Mouse (Mus musculus): Measurements from ENCODE around the gene Rnf32. TPM values are rescaled to one million over a fixed set of nuclear protein-coding genes. Genes with fewer than 3 reads are reported as not detected.

Rnf32 gene
- polyA plus RNA-seq, 1 experiment from 2014 or later = 18.7 TPM

DNA sequence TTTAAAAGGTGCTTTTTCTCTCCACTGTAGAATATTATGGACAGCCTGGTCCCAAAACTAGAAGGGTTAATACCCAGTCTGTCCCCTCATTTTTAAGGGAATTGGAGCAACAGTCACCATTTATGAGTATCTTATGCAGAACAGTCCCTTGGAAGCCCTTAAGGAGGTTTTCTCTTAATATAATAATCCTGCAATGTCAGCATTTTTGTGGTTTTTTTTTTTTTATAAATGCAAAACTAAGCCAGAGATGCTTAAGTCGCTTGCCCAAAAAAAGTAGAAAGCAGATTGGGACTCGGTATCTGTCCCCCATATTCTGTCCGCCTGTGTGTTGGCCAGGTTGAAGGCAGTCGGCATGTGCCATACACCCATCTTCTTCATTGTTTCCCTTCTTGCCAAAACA lies 1.4 kb downstream of the Rnf32 start:
- Histone ChIP-seq H3K36me3 (ENCODE audit: control insufficient read depth, insufficient read depth, low read length) (no peaks in the 10 kb centered on the region), H3K9ac (replicated peaks; ENCODE audit: low read depth, low read length) (no peak overlapping the region), H3K4me2 (ENCODE audit: low read depth, low read length) (no peak overlapping the region), H3K4me3 (ENCODE audit: low read depth, low read length) (no peak overlapping the region), H3K9me3 (ENCODE audit: control insufficient read depth, low read length) (no peaks in the 10 kb centered on the region), H3K27ac (ENCODE audit: low read depth, low read length) (no peak overlapping the region), H3K4me1 (ENCODE audit: control insufficient read depth, insufficient read depth, low read length) (0 out of 2 replicates have a peak, but pooled peaks cover 4% of the 10 kb centered on the region), H3K27me3 (ENCODE audit: control insufficient read depth, insufficient read depth, low read length) (no peaks in the 10 kb centered on the region)
- no peak for ATAC-seq (ENCODE audit: low read depth)
- 97% methylated on average over 4 of the region's 4 CpGs for WGBS

DNA sequence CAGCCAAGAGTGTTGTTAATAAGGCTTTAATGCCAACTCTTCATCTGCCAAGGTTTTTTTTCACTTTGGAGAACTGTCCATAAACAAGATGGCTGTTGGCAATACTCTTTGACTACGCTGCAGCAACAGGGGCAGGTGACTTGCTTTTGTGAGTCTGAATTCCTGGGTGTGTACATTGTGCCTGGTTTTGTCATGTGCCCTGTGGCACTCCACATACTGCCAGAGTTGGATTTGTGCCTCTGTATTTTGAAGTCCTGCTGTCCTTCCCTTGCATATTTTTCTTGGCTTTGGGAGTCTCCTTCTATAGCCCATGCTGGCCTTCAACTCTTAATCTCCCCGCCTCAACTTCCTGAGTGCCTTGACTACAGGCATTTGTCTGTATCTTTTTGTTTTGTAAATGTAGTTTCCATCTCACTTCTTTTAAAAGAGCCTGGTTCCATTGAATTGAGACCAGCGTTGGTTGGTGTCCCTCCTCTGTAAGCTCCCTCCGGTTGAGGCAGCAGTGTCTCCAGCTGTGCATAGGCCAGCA lies 3.2 kb downstream of the Rnf32 start:
- H3K4me1 ChIP-seq (ENCODE audit: control insufficient read depth, insufficient read depth, low read length) = 0 out of 2 replicates have a peak, but pooled peaks cover 4% of the 10 kb centered on the region
- H3K27me3 ChIP-seq (ENCODE audit: control insufficient read depth, insufficient read depth, low read length) = no peaks in the 10 kb centered on the region
- no peak for ATAC-seq (ENCODE audit: low read depth)
- H3K4me2 ChIP-seq (ENCODE audit: low read depth, low read length) = no peak overlapping the region
- no peak overlapping the region for H3K4me3 ChIP-seq (ENCODE audit: low read depth, low read length)
- H3K27ac ChIP-seq (ENCODE audit: low read depth, low read length) = no peak overlapping the region
- H3K36me3 ChIP-seq (ENCODE audit: control insufficient read depth, insufficient read depth, low read length) = 0 out of 2 replicates have a peak, but pooled peaks cover 3% of the 10 kb centered on the region
- no peaks in the 10 kb centered on the region for H3K9me3 ChIP-seq (ENCODE audit: control insufficient read depth, low read length)
- WGBS = 68% methylated on average over 4 of the region's 4 CpGs
- no peak overlapping the region for H3K9ac ChIP-seq (replicated peaks; ENCODE audit: low read depth, low read length)

DNA sequence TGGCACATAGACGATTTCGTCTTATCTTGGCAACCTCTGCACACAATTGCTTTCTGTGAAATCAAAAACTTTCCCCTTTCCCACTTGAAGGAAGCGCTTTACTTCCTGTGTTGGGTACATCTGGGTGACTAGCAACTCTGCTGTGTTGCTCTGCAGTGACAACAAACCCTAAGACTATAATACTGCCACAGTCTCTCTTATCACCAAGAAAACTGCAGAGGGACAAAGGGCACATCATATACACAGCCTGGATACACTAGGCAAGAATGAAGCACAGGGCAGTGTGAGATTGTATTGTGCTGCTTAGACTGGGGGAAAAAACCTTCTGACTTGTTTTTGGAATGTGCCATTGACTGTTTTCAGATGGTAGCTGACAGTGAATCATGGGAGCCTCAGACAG lies 4.1 kb downstream of the Rnf32 start:
- H3K4me3 ChIP-seq (ENCODE audit: low read depth, low read length) = no peak overlapping the region
- 0 out of 2 replicates have a peak, but pooled peaks cover 3% of the 10 kb centered on the region for H3K36me3 ChIP-seq (ENCODE audit: control insufficient read depth, insufficient read depth, low read length)
- H3K4me1 ChIP-seq (ENCODE audit: control insufficient read depth, insufficient read depth, low read length) = 0 out of 2 replicates have a peak, but pooled peaks cover 4% of the 10 kb centered on the region
- H3K27me3 ChIP-seq (ENCODE audit: control insufficient read depth, insufficient read depth, low read length) = no peaks in the 10 kb centered on the region
- ATAC-seq (ENCODE audit: low read depth) = no peak
- H3K27ac ChIP-seq (ENCODE audit: low read depth, low read length) = no peak overlapping the region
- WGBS = 91% methylated on average over 3 of the region's 3 CpGs
- H3K9ac ChIP-seq (replicated peaks; ENCODE audit: low read depth, low read length) = no peak overlapping the region
- no peak overlapping the region for H3K4me2 ChIP-seq (ENCODE audit: low read depth, low read length)
- H3K9me3 ChIP-seq (ENCODE audit: control insufficient read depth, low read length) = no peaks in the 10 kb centered on the region

DNA sequence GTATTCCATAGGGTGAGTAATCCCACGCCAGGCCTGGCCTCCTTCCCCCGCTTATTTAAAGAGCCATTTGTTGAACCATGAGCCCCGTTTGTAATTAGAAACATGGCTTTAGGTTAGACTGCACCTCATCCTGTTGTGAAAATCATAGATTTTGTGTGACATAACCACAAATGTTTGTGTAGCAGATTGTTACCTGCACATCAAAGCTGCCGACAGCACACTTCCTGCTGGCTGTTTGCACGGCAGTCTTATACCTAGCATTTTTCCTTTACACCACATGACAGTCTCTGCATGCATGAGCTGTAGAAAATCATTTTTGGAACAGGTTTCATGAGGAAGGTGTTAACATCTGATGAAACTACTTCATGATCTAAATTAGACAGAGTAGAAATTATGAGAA lies 9.9 kb downstream of the Rnf32 start:
- H3K9me3 ChIP-seq (ENCODE audit: control insufficient read depth, low read length) = no peaks in the 10 kb centered on the region
- H3K9ac ChIP-seq (replicated peaks; ENCODE audit: low read depth, low read length) = no peak overlapping the region
- no peaks in the 10 kb centered on the region for H3K4me1 ChIP-seq (ENCODE audit: control insufficient read depth, insufficient read depth, low read length)
- H3K4me3 ChIP-seq (ENCODE audit: low read depth, low read length) = no peak overlapping the region
- no peak for ATAC-seq (ENCODE audit: low read depth)
- WGBS = 84% methylated on average over 5 of the region's 5 CpGs
- 0 out of 2 replicates have a peak, but pooled peaks cover 3% of the 10 kb centered on the region for H3K36me3 ChIP-seq (ENCODE audit: control insufficient read depth, insufficient read depth, low read length)
- H3K27ac ChIP-seq (ENCODE audit: low read depth, low read length) = no peak overlapping the region
- no peaks in the 10 kb centered on the region for H3K27me3 ChIP-seq (ENCODE audit: control insufficient read depth, insufficient read depth, low read length)
- H3K4me2 ChIP-seq (ENCODE audit: low read depth, low read length) = no peak overlapping the region

DNA sequence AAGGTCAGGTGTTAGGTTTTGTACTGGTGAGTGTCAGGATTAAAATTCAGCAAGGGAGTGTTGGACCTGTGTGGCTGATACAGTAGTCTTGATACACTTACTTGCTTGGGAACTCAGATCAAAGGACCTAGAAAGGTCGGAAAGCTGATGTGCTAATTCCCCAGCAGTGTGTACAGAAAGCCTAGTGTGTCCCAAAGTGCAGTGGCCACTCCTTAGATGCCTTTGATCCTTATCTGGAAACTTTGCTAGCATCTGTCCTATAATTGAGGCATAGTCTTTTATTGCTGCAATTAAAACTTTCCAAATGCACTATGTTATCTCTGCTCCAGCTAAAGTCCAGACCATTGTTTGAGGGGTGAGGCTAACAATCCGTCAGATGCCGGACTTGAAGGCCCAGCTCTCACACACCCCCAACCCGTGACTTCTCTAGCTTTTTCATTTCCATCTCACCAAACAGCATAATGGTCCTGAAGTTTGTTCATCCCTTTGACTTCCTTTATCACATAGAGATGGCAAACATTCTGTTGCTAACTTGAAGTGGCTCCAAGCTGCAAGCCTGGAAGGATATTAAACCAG lies 16.3 kb downstream of the Rnf32 start:
- Histone ChIP-seq H3K27ac (ENCODE audit: low read depth, low read length) (no peak overlapping the region), H3K9me3 (ENCODE audit: control insufficient read depth, low read length) (no peaks in the 10 kb centered on the region), H3K9ac (replicated peaks; ENCODE audit: low read depth, low read length) (no peak overlapping the region), H3K27me3 (ENCODE audit: control insufficient read depth, insufficient read depth, low read length) (no peaks in the 10 kb centered on the region), H3K4me1 (ENCODE audit: control insufficient read depth, insufficient read depth, low read length) (no peaks in the 10 kb centered on the region), H3K36me3 (ENCODE audit: control insufficient read depth, insufficient read depth, low read length) (no peaks in the 10 kb centered on the region), H3K4me3 (ENCODE audit: low read depth, low read length) (no peak overlapping the region), H3K4me2 (ENCODE audit: low read depth, low read length) (no peak overlapping the region)
- no peak for ATAC-seq (ENCODE audit: low read depth)
- 41% methylated on average over 4 of the region's 4 CpGs for WGBS

DNA sequence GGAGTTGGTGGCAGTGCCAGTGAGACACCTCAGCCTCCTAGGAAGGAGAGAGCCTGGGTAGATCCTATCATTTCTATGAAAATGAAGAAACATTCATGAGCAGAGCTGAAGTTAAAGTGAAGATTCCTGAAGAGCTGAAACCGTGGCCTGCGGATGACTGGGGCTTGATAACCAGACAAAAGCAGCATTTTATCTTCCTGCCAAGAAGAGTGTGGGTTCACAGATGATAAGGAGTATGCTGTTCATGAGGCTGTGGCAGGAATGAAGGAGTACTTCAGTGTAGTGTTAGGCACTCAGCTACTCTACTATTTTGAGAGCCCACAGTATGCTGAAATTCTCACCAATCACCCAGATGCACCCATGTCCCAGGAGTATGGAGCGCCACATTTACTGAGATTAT lies 22.2 kb downstream of the Rnf32 start:
- Histone ChIP-seq H3K9ac (replicated peaks; ENCODE audit: low read depth, low read length) (no peak overlapping the region), H3K4me1 (ENCODE audit: control insufficient read depth, insufficient read depth, low read length) (no peaks in the 10 kb centered on the region), H3K4me2 (ENCODE audit: low read depth, low read length) (no peak overlapping the region), H3K27ac (ENCODE audit: low read depth, low read length) (no peak overlapping the region), H3K36me3 (ENCODE audit: control insufficient read depth, insufficient read depth, low read length) (no peaks in the 10 kb centered on the region), H3K9me3 (ENCODE audit: control insufficient read depth, low read length) (no peaks in the 10 kb centered on the region), H3K4me3 (ENCODE audit: low read depth, low read length) (no peak overlapping the region), H3K27me3 (ENCODE audit: control insufficient read depth, insufficient read depth, low read length) (no peaks in the 10 kb centered on the region)
- no peak for ATAC-seq (ENCODE audit: low read depth)
- WGBS = 88% methylated on average over 3 of the region's 3 CpGs

DNA sequence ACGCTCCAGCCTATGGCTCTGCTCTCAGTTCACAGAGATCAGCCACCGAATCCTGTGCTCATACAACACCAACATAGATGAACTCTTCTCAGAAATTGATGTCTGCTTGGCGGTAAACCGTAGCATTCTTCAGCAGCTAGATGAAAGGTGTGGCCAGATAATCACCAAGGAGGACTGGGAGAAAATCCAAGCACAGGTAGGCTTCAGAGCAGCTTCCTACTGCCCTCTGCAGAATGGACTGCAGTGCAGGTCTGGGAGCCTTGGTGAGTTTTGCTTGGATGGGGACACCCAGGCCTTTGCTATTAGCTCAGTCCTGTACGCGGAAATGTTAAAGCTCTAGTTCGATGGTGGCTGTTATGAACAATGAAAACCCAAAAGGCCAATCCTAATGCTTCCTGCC lies 28.3 kb downstream of the Rnf32 start:
- H3K4me3 ChIP-seq (ENCODE audit: low read depth, low read length) = no peak overlapping the region
- H3K9me3 ChIP-seq (ENCODE audit: control insufficient read depth, low read length) = no peaks in the 10 kb centered on the region
- no peak overlapping the region for H3K9ac ChIP-seq (replicated peaks; ENCODE audit: low read depth, low read length)
- ATAC-seq (ENCODE audit: low read depth) = no peak
- H3K36me3 ChIP-seq (ENCODE audit: control insufficient read depth, insufficient read depth, low read length) = no peaks in the 10 kb centered on the region
- WGBS = 92% methylated on average over 7 of the region's 7 CpGs
- no peaks in the 10 kb centered on the region for H3K27me3 ChIP-seq (ENCODE audit: control insufficient read depth, insufficient read depth, low read length)
- H3K27ac ChIP-seq (ENCODE audit: low read depth, low read length) = no peak overlapping the region
- no peaks in the 10 kb centered on the region for H3K4me1 ChIP-seq (ENCODE audit: control insufficient read depth, insufficient read depth, low read length)
- H3K4me2 ChIP-seq (ENCODE audit: low read depth, low read length) = no peak overlapping the region

DNA sequence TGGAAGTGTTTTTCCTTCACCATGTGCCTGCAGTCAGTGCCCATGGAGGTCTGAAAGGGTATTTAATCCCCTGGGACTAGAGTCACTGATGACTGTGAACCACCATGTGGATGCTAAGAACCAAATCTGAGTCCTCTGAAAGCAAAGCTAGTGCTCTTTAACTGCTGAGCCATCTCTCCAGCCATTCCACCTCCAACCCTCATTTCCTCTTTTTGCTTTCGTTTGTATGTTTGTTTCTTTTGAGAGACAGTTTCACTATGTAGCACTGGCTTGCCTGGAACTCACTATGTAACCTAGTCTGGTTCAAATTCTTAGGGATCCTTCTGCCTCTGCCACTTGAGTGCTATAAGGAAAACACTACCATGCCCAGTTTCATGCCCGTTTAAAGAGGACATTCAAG lies 34.7 kb downstream of the Rnf32 start:
- Histone ChIP-seq H3K9ac (replicated peaks; ENCODE audit: low read depth, low read length) (no peak overlapping the region), H3K4me1 (ENCODE audit: control insufficient read depth, insufficient read depth, low read length) (no peaks in the 10 kb centered on the region), H3K27ac (ENCODE audit: low read depth, low read length) (no peak overlapping the region), H3K4me2 (ENCODE audit: low read depth, low read length) (no peak overlapping the region), H3K27me3 (ENCODE audit: control insufficient read depth, insufficient read depth, low read length) (no peaks in the 10 kb centered on the region), H3K9me3 (ENCODE audit: control insufficient read depth, low read length) (no peaks in the 10 kb centered on the region), H3K36me3 (ENCODE audit: control insufficient read depth, insufficient read depth, low read length) (no peaks in the 10 kb centered on the region), H3K4me3 (ENCODE audit: low read depth, low read length) (no peak overlapping the region)
- no peak for ATAC-seq (ENCODE audit: low read depth)
- WGBS = 78% methylated on average over 2 of the region's 2 CpGs

DNA sequence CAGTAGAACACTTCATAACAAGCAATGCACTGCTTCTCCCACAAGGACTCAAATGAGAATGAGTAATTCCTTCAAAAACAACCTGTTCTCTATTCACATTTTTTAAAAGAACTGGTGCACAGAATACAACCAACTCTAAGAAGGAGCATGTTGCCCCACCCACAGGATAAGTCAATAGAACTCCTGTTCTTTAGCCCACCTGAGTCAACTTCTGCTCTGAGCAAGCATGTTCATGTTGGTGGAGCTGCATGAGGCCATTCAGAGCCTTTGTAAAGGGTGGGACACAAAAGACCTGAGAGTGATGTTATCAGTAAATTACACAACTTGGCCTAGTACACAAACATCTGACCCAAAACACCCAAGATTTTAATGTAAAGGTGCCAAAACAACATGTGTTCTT lies 42.6 kb downstream of the Rnf32 start:
- Histone ChIP-seq H3K4me1 (ENCODE audit: control insufficient read depth, insufficient read depth, low read length) (no peaks in the 10 kb centered on the region), H3K9ac (replicated peaks; ENCODE audit: low read depth, low read length) (no peak overlapping the region), H3K4me3 (ENCODE audit: low read depth, low read length) (no peak overlapping the region), H3K9me3 (ENCODE audit: control insufficient read depth, low read length) (no peaks in the 10 kb centered on the region), H3K36me3 (ENCODE audit: control insufficient read depth, insufficient read depth, low read length) (no peaks in the 10 kb centered on the region), H3K27ac (ENCODE audit: low read depth, low read length) (no peak overlapping the region), H3K4me2 (ENCODE audit: low read depth, low read length) (no peak overlapping the region), H3K27me3 (ENCODE audit: control insufficient read depth, insufficient read depth, low read length) (no peaks in the 10 kb centered on the region)
- no peak for ATAC-seq (ENCODE audit: low read depth)
